In genomic region chr3:69004437-69005337, GRCm38 (mm10) we compare ENCODE assay signal across 1 mouse cellular context.
TF ChIP-seq lines count a peak whose summit lies in the region.

Gene Ift80 (minus strand): TSS chr3:69004570.
Gene Smc4 (plus strand): TSS chr3:69004738.

TF ChIP-seq in myocyte, 11 proteins besides CTCF, POLR2A, EP300 and RAD21 (continued from another document):
- no peak for TF ChIP-seq MYOG (IDR thresholded peaks at IDR 0.05; ENCODE audit: control insufficient read depth in 1 of 3, insufficient read depth in 1 of 3, insufficient read length in 2 of 3, low read depth in 2 of 3)
